Mouse (Mus musculus) forebrain, embryonic 16.5 days (tissue): ENCODE data around the gene Ttll11. TPM values are rescaled to one million over a fixed set of nuclear protein-coding genes. Genes with fewer than 3 reads are reported as not detected.

Source experiments
- polyA plus RNA-seq: library from polyadenylated mRNA; unstranded; fragments of >200 nt; fragmentation: Nextera tagmentation; extraction: Ambion mirVana; gene quantifications from 2 replicates; pipeline ENCODE4 v1.2.1, GENCODE M21; 2015

Ttll11 gene
- polyA plus RNA-seq, 1 experiment from 2014 or later, result 2.5 TPM

Other genes starting within 250 kb of the Ttll11 start
- 240 and 273 TPM in 2 replicates for gene Ndufa8, start 69.5 kb upstream of the Ttll11 start, polyA plus RNA-seq
- gene Morn5, start 69.5 kb upstream of the Ttll11 start, polyA plus RNA-seq, result 1.5 and 2.2 TPM in 2 replicates
- gene Lhx6, start 125.5 kb upstream of the Ttll11 start, polyA plus RNA-seq, result 37.0 and 48.1 TPM in 2 replicates
- gene Mrrf, start 156.5 kb upstream of the Ttll11 start, polyA plus RNA-seq, result 26.4 and 30.9 TPM in 2 replicates
- gene Rbm18, start 156.9 kb upstream of the Ttll11 start, polyA plus RNA-seq, result 158 and 165 TPM in 2 replicates